Mouse (Mus musculus) kidney, postnatal 14 days (tissue): ENCODE measurements at regions not wholly inside any gene's neighbourhood (a gene's known extent, or its start where the extent isn't known, plus 50 kb on each side); places are given as distances from the start of the nearest gene placed in this dataset.

Experiments
- DNase-seq: peaks from one replicate; pipeline ENCODE4 v3.0.0; 2022; ENCODE audit warnings: mixed read lengths

GRCm38 (mm10) chr15:43926034-43926433, 3791.9 kb downstream of the 9330182O14Rik start:
- no peak for DNase-seq

- no peak for DNase-seq
Observed at GRCm38 (mm10) chr15:43933608-43934007, 3799.4 kb downstream of the 9330182O14Rik start.

GRCm38 (mm10) chr15:43940424-43940823, 3806.3 kb downstream of the 9330182O14Rik start:
- DNase-seq, result no peak

GRCm38 (mm10) chr15:43940905-43941304, 3806.7 kb downstream of the 9330182O14Rik start:
- no peak for DNase-seq

- no peak for DNase-seq
Observed at GRCm38 (mm10) chr15:43942002-43942660, 3808.0 kb downstream of the 9330182O14Rik start.

GRCm38 (mm10) chr15:43984991-43985390, 3850.8 kb downstream of the 9330182O14Rik start:
- no peak for DNase-seq

- peak; percentile 26 for DNase-seq
Observed at GRCm38 (mm10) chr15:43991229-43991628, 3857.1 kb downstream of the 9330182O14Rik start.

GRCm38 (mm10) chr15:43992936-43993335, 3858.8 kb downstream of the 9330182O14Rik start:
- DNase-seq, result peak; percentile 6

- no peak for DNase-seq
Observed at GRCm38 (mm10) chr15:44026468-44027028, 3892.4 kb downstream of the 9330182O14Rik start.

GRCm38 (mm10) chr15:44035900-44036299, 3901.7 kb downstream of the 9330182O14Rik start:
- DNase-seq, result no peak

GRCm38 (mm10) chr15:44037893-44038292, 3903.7 kb downstream of the 9330182O14Rik start:
- no peak for DNase-seq

GRCm38 (mm10) chr15:44050565-44051274, 3916.6 kb downstream of the 9330182O14Rik start:
- no peak for DNase-seq

GRCm38 (mm10) chr15:44064855-44065254, 3930.7 kb downstream of the 9330182O14Rik start:
- DNase-seq, result no peak

GRCm38 (mm10) chr15:44083680-44084079, 3949.5 kb downstream of the 9330182O14Rik start:
- no peak for DNase-seq

GRCm38 (mm10) chr15:44112328-44112944, 3978.3 kb downstream of the 9330182O14Rik start:
- no peak for DNase-seq

- no peak for DNase-seq
Observed at GRCm38 (mm10) chr15:44134213-44134612, 4000.0 kb downstream of the 9330182O14Rik start.
